Mouse (Mus musculus) gastrocnemius, postnatal 14 days (tissue): ENCODE measurements around the gene BC024978. TPM values are rescaled to one million over a fixed set of nuclear protein-coding genes. Genes with fewer than 3 reads are reported as not detected.

Experiments
- DNase-seq: peaks from one replicate; pipeline ENCODE4 v3.0.0; 2021; ENCODE audit warnings: mixed read lengths
- intact Hi-C: fragments of 180-260 bp; cut with DNase I; formaldehyde crosslinking; loops from one replicate; pipeline ENCODE4 v1.15.1; 2025; ENCODE audit warnings: low total_unique reads
- total RNA-seq, 2 experiments: library from RNA; stranded (reverse); gene quantifications; 2 replicates each; pipeline ENCODE4 v1.2.3; 2021

The BC024978 gene
- total RNA-seq, 2 experiments from 2014 or later = 11.8 to 13.4 TPM

- intact Hi-C loops = no loop called here
- DNase-seq = no peak
These were observed 24.6 kb upstream of the BC024978 start for GRCm38 (mm10) chr7:27170981-27171380.

GRCm38 (mm10) chr7:27174496-27174895, 21.1 kb upstream of the BC024978 start:
- intact Hi-C loops = no loop called here
- DNase-seq = no peak

GRCm38 (mm10) chr7:27174896-27175295, 20.7 kb upstream of the BC024978 start:
- intact Hi-C loops = no loop called here
- no peak for DNase-seq

- DNase-seq = no peak
- intact Hi-C loops = no loop called here
These were observed 17.6 kb upstream of the BC024978 start for GRCm38 (mm10) chr7:27177942-27178323.

- peak; percentile 98 for DNase-seq
- intact Hi-C loops = no loop called here
These were observed 17.0 kb upstream of the BC024978 start, which contains the start of gene Rab4b for GRCm38 (mm10) chr7:27178324-27179216. Gene Rab4b (minus strand): TSS chr7:27178896.

GRCm38 (mm10) chr7:27179217-27179918, 16.2 kb upstream of the BC024978 start:
- intact Hi-C loops = no loop called here

GRCm38 (mm10) chr7:27180036-27180435, 15.5 kb upstream of the BC024978 start:
- DNase-seq = peak; percentile 74
- intact Hi-C loops = no loop called here

More at GRCm38 (mm10) chr7:27179217-27179918, 16.2 kb upstream of the BC024978 start:
- DNase-seq = no peak

- no peak for DNase-seq
- intact Hi-C loops = no loop called here
These were observed 14.5 kb upstream of the BC024978 start, which contains the start of the genes Gm21983 and Mia for GRCm38 (mm10) chr7:27180837-27181695. Gene Gm21983 (minus strand): TSS chr7:27181086. Gene Mia (minus strand): TSS chr7:27181157.

- intact Hi-C loops = no loop called here
- no peak for DNase-seq
These were observed 13.1 kb upstream of the BC024978 start for GRCm38 (mm10) chr7:27182498-27182897.

GRCm38 (mm10) chr7:27184964-27185363, 10.6 kb upstream of the BC024978 start:
- intact Hi-C loops = no loop called here
- no peak for DNase-seq

GRCm38 (mm10) chr7:27185986-27186385, 9.6 kb upstream of the BC024978 start:
- intact Hi-C loops = no loop called here
- no peak for DNase-seq

- intact Hi-C loops = no loop called here
- DNase-seq = no peak
These were observed 6.2 kb upstream of the BC024978 start for GRCm38 (mm10) chr7:27189271-27189931.

GRCm38 (mm10) chr7:27192434-27192833, 3.1 kb upstream of the BC024978 start:
- intact Hi-C loops = no loop called here
- no peak for DNase-seq

GRCm38 (mm10) chr7:27193731-27194130, 1.9 kb upstream of the BC024978 start:
- DNase-seq = no peak
- intact Hi-C loops = no loop called here

GRCm38 (mm10) chr7:27197136-27197535, 1.6 kb downstream of the BC024978 start:
- DNase-seq = no peak
- intact Hi-C loops = no loop called here

GRCm38 (mm10) chr7:27197634-27198033, 2.1 kb downstream of the BC024978 start:
- intact Hi-C loops = no loop called here
- DNase-seq = no peak

GRCm38 (mm10) chr7:27198355-27198754, 2.8 kb downstream of the BC024978 start:
- no peak for DNase-seq
- intact Hi-C loops = no loop called here

GRCm38 (mm10) chr7:27198779-27199178, 3.2 kb downstream of the BC024978 start:
- intact Hi-C loops = no loop called here
- DNase-seq = no peak
